Mouse (Mus musculus) heart, embryonic 15.5 days (tissue): ENCODE results near the gene Tgfb1. TPM values are rescaled to one million over a fixed set of nuclear protein-coding genes. Genes with fewer than 3 reads are reported as not detected.
"Not testable (repeated sequence)": the region's sequence is repeated elsewhere in the genome, so short reads cannot be mapped to it uniquely, and the experiment has no call there.

ENCODE experiments used
- ATAC-seq: fragments of 200-750 bp; cut with Nextera tagmentation; replicated peaks from 2 replicates; pipeline ENCODE4 v1.8.0; 2017; ENCODE audit warnings: low read depth, moderate TSS enrichment; ENCODE audit not compliant: insufficient number of reproducible peaks, insufficient read depth, low FRiP score
- H3K27ac ChIP-seq: fragments of 300-500 bp; sonication (generic); 2 replicates; pipeline ENCODE4 v1.5.1; 2015; ENCODE audit warnings: mild to moderate bottlenecking, inconsistent platforms
- H3K27me3 ChIP-seq: fragments of 300-500 bp; sonication (generic); 2 replicates; pipeline ENCODE4 v1.6.1; 2015; ENCODE audit warnings: inconsistent platforms
- H3K36me3 ChIP-seq: fragments of 300-500 bp; sonication (generic); 2 replicates; pipeline ENCODE4 v1.6.1; 2015; ENCODE audit warnings: mild to moderate bottlenecking, inconsistent platforms
- H3K4me1 ChIP-seq: fragments of 300-500 bp; sonication (generic); replicated peaks from 2 replicates; pipeline ENCODE4 v1.6.1; 2015; ENCODE audit warnings: inconsistent platforms
- H3K4me2 ChIP-seq: fragments of 300-500 bp; sonication (generic); 2 replicates; pipeline ENCODE4 v1.6.1; 2015; ENCODE audit warnings: inconsistent platforms, mild to moderate bottlenecking, moderate library complexity
- H3K4me3 ChIP-seq: fragments of 300-500 bp; sonication (generic); 2 replicates; pipeline ENCODE4 v1.5.1; 2015; ENCODE audit warnings: mild to moderate bottlenecking, inconsistent platforms
- H3K9ac ChIP-seq: fragments of 300-500 bp; sonication (generic); 2 replicates; pipeline ENCODE4 v1.6.1; 2015; ENCODE audit warnings: mild to moderate bottlenecking, inconsistent platforms
- H3K9me3 ChIP-seq: fragments of 300-500 bp; sonication (generic); replicated peaks from 2 replicates; pipeline ENCODE4 v1.6.1; 2016; ENCODE audit warnings: inconsistent platforms
- WGBS: fragments of 180-500 bp; shearing (Covaris S2); methylation state at CpG from one replicate; pipeline ENCODE4 v1.1.7; 2015; ENCODE audit warnings: mixed read lengths; 5-methylcytosine and 5-hydroxymethylcytosine counted together
- polyA plus RNA-seq: library from polyadenylated mRNA; unstranded; fragments of >200 nt; fragmentation: Nextera tagmentation; extraction: Ambion mirVana; gene quantifications from 2 replicates; pipeline ENCODE4 v1.2.1, GENCODE M21; 2015

Gene Tgfb1
- polyA plus RNA-seq, 1 experiment from 2014 or later: 3.2 TPM

DNA sequence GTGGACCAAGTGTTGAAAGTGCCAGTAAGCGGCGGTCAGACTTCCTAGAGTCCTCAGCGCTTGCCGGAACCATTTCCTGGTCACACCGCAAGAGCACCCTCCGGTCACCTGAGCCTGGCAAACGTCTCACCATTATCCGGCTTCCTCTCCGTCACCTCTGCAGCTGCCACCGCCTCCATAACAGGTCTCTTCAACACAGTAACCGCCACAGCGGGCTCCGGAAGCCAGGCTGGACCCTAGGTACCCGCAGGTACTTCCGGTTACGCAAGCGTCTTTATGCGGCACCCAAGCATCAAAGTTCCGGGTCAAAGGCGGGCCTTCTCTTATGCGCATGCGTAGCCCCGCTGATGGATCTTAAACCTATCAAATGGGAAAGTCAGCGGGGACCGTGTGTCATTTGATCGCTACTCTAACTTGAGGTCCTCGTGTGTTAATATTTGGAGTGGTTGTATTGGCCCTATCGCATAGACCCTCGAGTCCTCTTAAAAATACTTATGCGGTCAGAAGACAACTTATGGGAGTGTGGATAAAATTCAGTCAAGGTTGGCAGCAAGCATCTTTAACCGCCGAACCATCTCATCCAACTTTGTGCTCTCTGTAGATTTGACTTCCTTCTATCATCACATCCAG is 32.1 kb downstream of the Tgfb1 start, which contains the start of gene Ccdc97:
Gene Ccdc97, minus strand, starts transcription at position 301 of the 630 bp plus-strand sequence.
- H3K4me3 ChIP-seq: peak within 1 kb of the TSS; percentile 60
- H3K4me2 ChIP-seq: peak within 1 kb of the TSS; percentile 80
- H3K27me3 ChIP-seq: no peaks in the 10 kb centered on the region
- H3K27ac ChIP-seq: peak within 1 kb of the TSS; percentile 77
- ATAC-seq: peak; percentile 72
- H3K4me1 ChIP-seq: peaks cover 18% of the 10 kb centered on the region
- 4% methylated on average over 32 of the region's 32 CpGs for WGBS
- peaks cover 51% of the 10 kb centered on the region for H3K36me3 ChIP-seq
- no peaks in the 10 kb centered on the region for H3K9me3 ChIP-seq
- peak within 1 kb of the TSS; percentile 62 for H3K9ac ChIP-seq

- H3K27ac ChIP-seq: peak overlapping the region; percentile 77
- H3K4me1 ChIP-seq: peaks cover 18% of the 10 kb centered on the region
- peak overlapping the region; percentile 80; the same call in 1 of the 2 replicates for H3K4me2 ChIP-seq
- no peaks in the 10 kb centered on the region for H3K27me3 ChIP-seq
- no peak overlapping the region for H3K9ac ChIP-seq
- peaks cover 51% of the 10 kb centered on the region for H3K36me3 ChIP-seq
- no peak overlapping the region for H3K4me3 ChIP-seq
- no peaks in the 10 kb centered on the region for H3K9me3 ChIP-seq
- no peak for ATAC-seq
- WGBS: 56% methylated on average over 10 of the region's 10 CpGs
Measured at GRCm38 (mm10) chr7:25719761-25720610, 33.2 kb downstream of the Tgfb1 start.

DNA sequence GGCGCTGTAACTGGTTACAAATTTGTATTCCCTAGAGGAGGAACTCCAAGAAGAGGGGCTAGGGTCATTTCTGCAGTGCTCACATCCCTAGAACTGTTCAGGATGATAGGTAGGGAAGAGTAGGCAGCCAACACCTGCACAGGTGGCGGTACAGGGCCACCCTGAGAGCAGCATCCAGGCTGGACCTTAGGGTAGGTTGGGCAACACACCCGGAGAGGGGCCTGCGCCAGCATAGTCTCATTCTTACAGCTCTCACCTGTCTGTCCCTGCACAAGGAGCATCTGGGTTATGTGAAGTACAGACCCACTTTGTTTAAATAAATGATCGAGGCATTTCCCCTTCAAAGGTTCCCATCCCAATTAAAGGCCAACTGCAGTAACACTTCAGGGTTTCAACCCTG is 34.0 kb downstream of the Tgfb1 start:
- Histone ChIP-seq H3K9me3 (no peaks in the 10 kb centered on the region), H3K4me1 (peaks cover 18% of the 10 kb centered on the region), H3K9ac (no peak overlapping the region), H3K4me3 (no peak overlapping the region), H3K4me2 (no peak overlapping the region), H3K36me3 (peaks cover 51% of the 10 kb centered on the region), H3K27ac (no peak overlapping the region), H3K27me3 (no peaks in the 10 kb centered on the region)
- ATAC-seq: no peak
- 92% methylated on average over 5 of the region's 5 CpGs for WGBS

DNA sequence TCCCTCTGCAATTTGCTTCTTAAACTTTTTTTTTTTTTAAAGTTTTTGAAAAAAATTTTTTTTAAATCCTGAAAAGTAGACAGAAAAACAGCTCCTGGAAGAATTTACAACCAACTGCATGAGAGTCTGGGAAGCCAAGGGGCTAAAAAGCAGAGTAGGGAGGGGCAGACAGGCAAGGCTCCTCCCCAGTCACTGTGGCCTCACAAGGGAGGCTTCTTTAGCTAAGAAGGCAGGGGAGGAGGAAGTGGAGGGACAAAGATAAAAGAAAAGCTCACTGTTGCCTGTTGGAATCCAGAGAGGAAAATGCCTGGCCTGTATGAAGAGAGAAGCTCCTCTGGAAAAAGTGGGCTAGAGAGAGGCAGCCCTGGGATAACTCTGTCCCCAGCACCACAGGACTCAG is 35.0 kb downstream of the Tgfb1 start:
- H3K9ac ChIP-seq, H3K4me2 ChIP-seq, H3K4me3 ChIP-seq, ATAC-seq, H3K27me3 ChIP-seq, H3K9me3 ChIP-seq: not testable (repeated sequence)
- Histone ChIP-seq H3K36me3 (peaks cover 56% of the 10 kb centered on the region), H3K4me1 (peaks cover 18% of the 10 kb centered on the region), H3K27ac (peak overlapping the region; percentile 3; the same call in 1 of the 2 replicates)

- Histone ChIP-seq H3K4me1 (no peaks in the 10 kb centered on the region), H3K27ac (no peak overlapping the region), H3K27me3 (no peaks in the 10 kb centered on the region), H3K4me2 (no peak overlapping the region), H3K9ac (no peak overlapping the region), H3K36me3 (peaks cover 90% of the 10 kb centered on the region), H3K9me3 (no peaks in the 10 kb centered on the region), H3K4me3 (no peak overlapping the region)
- WGBS: 76% methylated on average over 19 of the region's 19 CpGs
- no peak for ATAC-seq
Measured at GRCm38 (mm10) chr7:25725886-25726285, 39.1 kb downstream of the Tgfb1 start.

- no peak overlapping the region for H3K4me3 ChIP-seq
- H3K27ac ChIP-seq: no peak overlapping the region
- no peak overlapping the region for H3K9ac ChIP-seq
- H3K9me3 ChIP-seq: no peaks in the 10 kb centered on the region
- H3K36me3 ChIP-seq: peaks cover 94% of the 10 kb centered on the region
- H3K27me3 ChIP-seq: no peaks in the 10 kb centered on the region
- no peak for ATAC-seq
- H3K4me2 ChIP-seq: no peak overlapping the region
- no peaks in the 10 kb centered on the region for H3K4me1 ChIP-seq
- 92% methylated on average over 5 of the region's 5 CpGs for WGBS
Measured at GRCm38 (mm10) chr7:25727800-25728199, 41.0 kb downstream of the Tgfb1 start.

GRCm38 (mm10) chr7:25729396-25729795 is 42.6 kb downstream of the Tgfb1 start:
- no peaks in the 10 kb centered on the region for H3K9me3 ChIP-seq
- no peaks in the 10 kb centered on the region for H3K27me3 ChIP-seq
- H3K27ac ChIP-seq: no peak overlapping the region
- ATAC-seq: 0 out of 2 replicates have a peak, but pooled peaks have one; percentile 43
- H3K4me2 ChIP-seq: no peak overlapping the region
- no peak overlapping the region for H3K9ac ChIP-seq
- no peaks in the 10 kb centered on the region for H3K4me1 ChIP-seq
- WGBS: 20% methylated on average over 2 of the region's 2 CpGs
- H3K4me3 ChIP-seq: no peak overlapping the region
- peaks cover 93% of the 10 kb centered on the region for H3K36me3 ChIP-seq

DNA sequence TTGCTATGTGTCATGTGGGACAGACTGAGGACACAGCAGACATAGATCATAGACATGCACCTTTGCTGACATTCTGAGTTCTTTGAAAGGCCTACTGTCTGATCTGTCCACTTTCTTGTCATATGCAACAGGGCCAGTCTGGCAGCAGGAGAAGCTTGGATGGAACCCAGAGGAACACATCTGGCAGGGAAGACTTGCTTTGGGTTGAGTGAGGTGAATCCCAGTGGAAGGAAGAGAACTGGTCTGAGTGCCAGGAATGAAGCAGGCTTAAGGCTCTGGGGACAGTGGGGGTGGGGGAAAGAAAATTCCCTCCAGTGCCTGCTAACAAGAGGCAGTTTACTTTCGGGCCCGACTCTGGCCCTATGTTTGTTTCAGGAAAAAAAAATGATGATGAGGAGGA is 43.1 kb downstream of the Tgfb1 start:
- Histone ChIP-seq H3K4me3 (no peak overlapping the region), H3K4me2 (no peak overlapping the region), H3K27me3 (no peaks in the 10 kb centered on the region), H3K9me3 (no peaks in the 10 kb centered on the region), H3K9ac (no peak overlapping the region), H3K4me1 (no peaks in the 10 kb centered on the region), H3K27ac (no peak overlapping the region), H3K36me3 (peaks cover 93% of the 10 kb centered on the region)
- 94% methylated on average over 2 of the region's 2 CpGs for whole genome bisulfite sequencing
- no peak for ATAC-seq

DNA sequence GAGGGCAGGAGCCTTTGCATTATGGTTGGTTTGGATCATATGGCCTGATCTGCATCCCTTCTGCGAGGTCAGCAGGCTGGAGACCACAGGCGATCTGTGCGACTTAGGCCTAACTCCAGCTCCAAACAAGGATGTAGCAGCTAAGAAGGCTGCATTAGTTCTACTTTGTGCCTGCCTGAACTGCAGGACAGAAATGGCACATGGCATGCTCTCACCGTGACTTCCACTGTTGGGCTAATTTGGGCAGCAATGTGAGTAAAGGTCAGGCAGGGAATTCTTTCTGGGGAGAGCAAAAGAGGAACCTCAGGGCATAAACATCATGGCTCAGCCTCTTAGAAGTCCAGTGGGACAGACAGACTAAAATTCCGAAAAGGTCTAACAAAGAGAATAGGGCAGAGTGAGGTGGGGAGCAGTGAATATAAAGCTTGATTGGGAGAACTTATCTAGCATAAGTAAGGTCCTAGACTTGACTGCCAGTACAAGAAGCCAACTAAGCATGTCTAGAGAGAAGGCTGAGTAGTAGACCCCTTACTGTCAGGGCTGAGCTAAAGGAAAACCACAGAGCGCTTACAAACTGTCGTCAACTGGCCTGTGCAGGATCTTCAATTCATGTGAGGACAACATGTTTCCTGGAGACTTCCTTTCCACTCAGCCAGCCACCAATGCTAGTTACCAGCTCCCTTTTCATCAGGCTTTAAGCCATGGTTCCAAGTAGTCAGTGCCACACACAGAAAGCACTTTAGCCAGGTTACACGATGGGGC is 44.7 kb downstream of the Tgfb1 start:
- no peak overlapping the region for H3K4me3 ChIP-seq
- H3K27ac ChIP-seq: no peak overlapping the region; the same call in 1 of the 2 replicates
- no peak for ATAC-seq
- H3K9me3 ChIP-seq: no peaks in the 10 kb centered on the region
- WGBS: 79% methylated on average over 8 of the region's 8 CpGs
- no peaks in the 10 kb centered on the region for H3K4me1 ChIP-seq
- H3K9ac ChIP-seq: no peak overlapping the region
- no peaks in the 10 kb centered on the region for H3K27me3 ChIP-seq
- peaks cover 93% of the 10 kb centered on the region for H3K36me3 ChIP-seq
- no peak overlapping the region for H3K4me2 ChIP-seq

DNA sequence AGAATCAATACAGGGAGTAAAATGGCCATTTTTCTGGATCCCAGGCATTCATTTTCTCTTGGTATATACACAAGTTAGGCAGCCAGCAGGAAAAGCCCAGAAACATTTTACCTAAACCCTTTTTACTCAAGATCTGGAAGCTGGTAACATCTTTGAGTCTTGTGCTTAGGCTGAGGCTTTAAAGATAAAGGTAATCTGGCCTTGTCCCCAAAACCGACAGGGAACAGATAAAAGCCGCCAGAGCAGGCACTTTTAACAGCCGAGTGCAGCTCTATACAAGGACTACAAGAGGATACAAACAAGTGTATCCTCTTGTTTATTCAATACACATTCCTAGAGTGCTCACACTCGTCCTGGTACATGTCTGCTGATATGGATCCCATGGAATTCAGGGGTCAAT is 48.2 kb downstream of the Tgfb1 start:
- no peak for ATAC-seq
- WGBS: 30% methylated on average over 4 of the region's 4 CpGs
- Histone ChIP-seq H3K36me3 (peaks cover 96% of the 10 kb centered on the region), H3K9me3 (no peaks in the 10 kb centered on the region), H3K4me2 (no peak overlapping the region), H3K9ac (no peak overlapping the region), H3K4me3 (no peak overlapping the region), H3K27ac (no peak overlapping the region), H3K27me3 (no peaks in the 10 kb centered on the region), H3K4me1 (no peaks in the 10 kb centered on the region)

GRCm38 (mm10) chr7:25736920-25737319 is 50.1 kb downstream of the Tgfb1 start:
- no peak overlapping the region for H3K4me2 ChIP-seq

More at GRCm38 (mm10) chr7:25736920-25737319, 50.1 kb downstream of the Tgfb1 start:
- H3K9me3 ChIP-seq: no peaks in the 10 kb centered on the region
- 91% methylated on average over 2 of the region's 2 CpGs for WGBS
- H3K4me3 ChIP-seq: no peak overlapping the region
- no peak overlapping the region for H3K9ac ChIP-seq
- no peaks in the 10 kb centered on the region for H3K27me3 ChIP-seq
- no peak for ATAC-seq
- no peak overlapping the region for H3K27ac ChIP-seq
- no peaks in the 10 kb centered on the region for H3K4me1 ChIP-seq
- H3K36me3 ChIP-seq: peaks cover 98% of the 10 kb centered on the region
